13 mouse cellular contexts compared by ENCODE assay signal in the genomic region with DNA sequence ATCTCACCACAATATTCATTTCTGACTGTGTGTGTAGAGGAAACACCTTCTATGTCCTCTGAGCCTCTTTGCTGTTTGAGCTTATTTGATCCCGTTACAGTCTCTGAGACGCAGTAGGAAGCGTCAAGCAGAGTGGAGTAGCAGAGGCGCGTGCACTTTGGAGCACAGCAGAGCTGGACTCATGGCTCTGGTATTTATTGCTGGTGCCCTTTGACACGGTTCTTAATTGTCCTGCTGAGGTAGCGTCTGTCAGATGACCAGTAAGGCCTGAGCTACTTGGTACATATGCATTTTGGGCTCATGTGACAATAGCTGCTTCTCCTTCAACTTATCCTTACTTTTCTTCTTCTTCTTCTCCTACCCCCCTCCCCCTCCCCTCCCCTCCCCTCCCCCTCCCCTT.
A peak's percentile ranks its signal among the peaks of the same experiment; 100 is the strongest.
DNase-seq lines count a peak whose midpoint lies in the region; ATAC-seq and TF ChIP-seq lines count a peak whose summit lies in the region.
"Had no signal": no experiment of that assay in that cellular context is flagged by ENCODE, and none has a peak within 500 bp of the region (broad histone marks: within the 10 kb centered on the region; RNA-seq: fewer than 3 reads in every experiment).

No protein-coding gene starts in this region.

- H3K4me1 ChIP-seq in embryonic facial prominence, embryonic 10.5 days = peaks cover 11% of the 10 kb centered on the region

- H3K27ac ChIP-seq in embryonic facial prominence, embryonic 10.5 days (replicated peaks) = no peak overlapping the region

- no peaks in the 10 kb centered on the region for H3K79me3 ChIP-seq in C2C12 (ENCODE audit: low read depth)

- no peaks in the 10 kb centered on the region for H3K79me2 ChIP-seq in C2C12 (ENCODE audit: control insufficient read depth, insufficient read depth)

- H3K9me3 ChIP-seq in embryonic facial prominence, embryonic 10.5 days = no peaks in the 10 kb centered on the region

- 46% methylated on average over 7 of the region's 7 CpGs for WGBS in embryonic facial prominence, embryonic 10.5 days

- no peak overlapping the region for H3K4me3 ChIP-seq in C2C12 (ENCODE audit: insufficient read depth, poor library complexity, severe bottlenecking)
- no peak overlapping the region for H3K4me3 ChIP-seq in embryonic facial prominence, embryonic 10.5 days

- DNase-seq in CD4-positive, CD25-positive, alpha-beta regulatory T cell, adult 2 months (ENCODE audit: low read depth, low spot score) = peak; percentile 20
- peak; percentile 15 for DNase-seq in embryonic facial prominence, embryonic 10.5 days (ENCODE audit: low spot score)
- DNase-seq in kidney, postnatal 14 days = peak; percentile 58
- no peak for DNase-seq in layer of hippocampus, adult 9-10 months (ENCODE audit: low spot score)
- DNase-seq in gastrocnemius, postnatal 25 days = no peak
- no peak for DNase-seq in frontal cortex, adult 2 months (ENCODE audit: extremely low spot score in 1 of 2, low spot score in 1 of 2)
- DNase-seq: cerebellum, adult 9-11 months; layer of hippocampus, postnatal 36 days; right cerebral cortex, adult 18-20 months; thymus, postnatal 36 days had no signal

- H3ac ChIP-seq in C2C12 (ENCODE audit: control insufficient read depth, insufficient read length, low read depth) = no peak overlapping the region

- no peaks in the 10 kb centered on the region for H3K27me3 ChIP-seq in C2C12 (ENCODE audit: control insufficient read depth, insufficient read depth, insufficient read length)
- no peaks in the 10 kb centered on the region for H3K27me3 ChIP-seq in embryonic facial prominence, embryonic 10.5 days (replicated peaks; ENCODE audit: low read depth, poor library complexity, severe bottlenecking)

- TF ChIP-seq CTCF in C2C12 (IDR thresholded peaks at IDR 0.05; ENCODE audit: control insufficient read depth, insufficient read depth, insufficient read length) = no peak

- H3K36me3 ChIP-seq in C2C12 (ENCODE audit: control insufficient read depth, insufficient read depth) = no peaks in the 10 kb centered on the region
- H3K36me3 ChIP-seq in embryonic facial prominence, embryonic 10.5 days (replicated peaks) = no peaks in the 10 kb centered on the region

- ATAC-seq in CD4-positive, CD25-positive, alpha-beta regulatory T cell, adult 4 months = no peak
- ATAC-seq: hindbrain, embryonic 16.5 days had no signal

TF ChIP-seq in C2C12, 6 proteins besides CTCF, POLR2A, EP300 and RAD21:
- TF ChIP-seq CEBPB (IDR thresholded peaks at IDR 0.05; ENCODE audit: low read depth) = no peak
- TF ChIP-seq MYOD1 (IDR thresholded peaks at IDR 0.05; ENCODE audit: control insufficient read depth, insufficient read length, low read depth) = no peak
- TF ChIP-seq USF1 (IDR thresholded peaks at IDR 0.05; ENCODE audit: low read depth) = peak; percentile 17
- peak; percentile 29 for TF ChIP-seq MAX (IDR thresholded peaks at IDR 0.05)
- no peak for TF ChIP-seq MYOG (IDR thresholded peaks at IDR 0.05; ENCODE audit: control insufficient read depth, extremely low read depth, insufficient read length)

Comparison
In these comparisons a context has a peak if more than half of its experiments do, and no peak if none do; other contexts are left out.
1. DNase-seq: peak in CD4-positive, CD25-positive, alpha-beta regulatory T cell, adult 2 months (single experiment), embryonic facial prominence, embryonic 10.5 days (single experiment) and kidney, postnatal 14 days (single experiment); none in layer of hippocampus, adult 9-10 months (single experiment), gastrocnemius, postnatal 25 days (single experiment) and frontal cortex, adult 2 months (0 of 2).